Mouse (Mus musculus) limb, embryonic 10.5 days (tissue): Measurements from ENCODE around the gene Slc44a3. TPM values are rescaled to one million over a fixed set of nuclear protein-coding genes. Genes with fewer than 3 reads are reported as not detected.

ENCODE experiments used
- DNase-seq: peaks from one replicate; pipeline ENCODE4 v3.0.0-alpha.2; 2017; ENCODE audit warnings: low spot score
- H3K27ac ChIP-seq: fragments of 300-500 bp; sonication (generic); 2 replicates; pipeline ENCODE4 v1.5.1; 2016; ENCODE audit warnings: mild to moderate bottlenecking
- H3K27me3 ChIP-seq: fragments of 300-500 bp; sonication (generic); 2 replicates; pipeline ENCODE4 v1.6.1; 2016; ENCODE audit warnings: low read depth, mild to moderate bottlenecking; ENCODE audit not compliant: poor library complexity, severe bottlenecking
- H3K36me3 ChIP-seq: fragments of 300-500 bp; sonication (generic); 2 replicates; pipeline ENCODE4 v1.6.1; 2016; ENCODE audit warnings: mild to moderate bottlenecking, moderate library complexity
- H3K4me1 ChIP-seq: fragments of 300-500 bp; sonication (generic); 2 replicates; pipeline ENCODE4 v1.6.1; 2016
- H3K4me3 ChIP-seq: fragments of 300-500 bp; sonication (generic); 2 replicates; pipeline ENCODE4 v1.5.1; 2016; ENCODE audit warnings: mild to moderate bottlenecking, moderate library complexity
- H3K9me3 ChIP-seq: fragments of 300-500 bp; sonication (generic); replicated peaks from 2 replicates; pipeline ENCODE4 v1.6.1; 2016; ENCODE audit warnings: mild to moderate bottlenecking
- WGBS: fragments of 180-500 bp; shearing (Covaris S2); methylation state at CpG from one replicate; pipeline ENCODE4 v1.1.7; 2016; 5-methylcytosine and 5-hydroxymethylcytosine counted together
- polyA plus RNA-seq: library from polyadenylated mRNA; unstranded; fragments of >200 nt; fragmentation: Nextera tagmentation; extraction: Ambion mirVana; gene quantifications from 2 replicates; pipeline ENCODE4 v1.2.1, GENCODE M21; 2016

Gene Slc44a3
- polyA plus RNA-seq, 1 experiment from 2014 or later, result 0.53 TPM

- H3K9me3 ChIP-seq, result no peaks in the 10 kb centered on the region
- no peak overlapping the region for H3K27ac ChIP-seq
- peaks cover 77% of the 10 kb centered on the region for H3K36me3 ChIP-seq
- no peak for DNase-seq
- H3K27me3 ChIP-seq, result no peaks in the 10 kb centered on the region
- WGBS, result 91% methylated on average over 7 of the region's 7 CpGs
- no peak overlapping the region for H3K4me3 ChIP-seq
- peaks cover 77% of the 10 kb centered on the region for H3K4me1 ChIP-seq
These were observed 95.1 kb downstream of the Slc44a3 start for GRCm38 (mm10) chr3:121437070-121437469.

DNA sequence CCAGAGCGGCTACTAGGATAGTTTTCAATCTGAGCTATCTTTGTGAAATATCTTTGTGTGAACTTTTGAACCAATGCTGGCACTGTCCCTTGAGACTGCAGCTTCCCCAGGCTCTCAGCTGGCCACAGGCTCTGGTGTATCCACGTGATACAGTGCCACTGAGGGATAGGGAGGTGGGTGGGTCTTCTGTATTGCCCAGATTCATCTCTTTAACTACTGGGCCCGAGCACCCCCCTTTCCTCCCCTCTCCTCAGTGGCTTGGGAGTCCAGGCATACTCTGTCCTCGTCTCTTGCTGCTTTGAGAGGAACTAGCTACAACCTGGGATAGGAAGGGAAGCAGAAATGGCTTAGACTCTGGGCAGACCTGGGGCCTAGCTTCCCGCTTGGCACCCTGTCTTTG is 96.9 kb downstream of the Slc44a3 start:
- no peak for DNase-seq
- H3K36me3 ChIP-seq, result peaks cover 69% of the 10 kb centered on the region
- H3K4me3 ChIP-seq, result no peak overlapping the region
- 72% methylated on average over 5 of the region's 5 CpGs for WGBS
- H3K27me3 ChIP-seq, result no peaks in the 10 kb centered on the region
- peaks cover 79% of the 10 kb centered on the region for H3K4me1 ChIP-seq
- no peaks in the 10 kb centered on the region for H3K9me3 ChIP-seq
- H3K27ac ChIP-seq, result peak overlapping the region; percentile 92; the same call in 1 of the 2 replicates

DNA sequence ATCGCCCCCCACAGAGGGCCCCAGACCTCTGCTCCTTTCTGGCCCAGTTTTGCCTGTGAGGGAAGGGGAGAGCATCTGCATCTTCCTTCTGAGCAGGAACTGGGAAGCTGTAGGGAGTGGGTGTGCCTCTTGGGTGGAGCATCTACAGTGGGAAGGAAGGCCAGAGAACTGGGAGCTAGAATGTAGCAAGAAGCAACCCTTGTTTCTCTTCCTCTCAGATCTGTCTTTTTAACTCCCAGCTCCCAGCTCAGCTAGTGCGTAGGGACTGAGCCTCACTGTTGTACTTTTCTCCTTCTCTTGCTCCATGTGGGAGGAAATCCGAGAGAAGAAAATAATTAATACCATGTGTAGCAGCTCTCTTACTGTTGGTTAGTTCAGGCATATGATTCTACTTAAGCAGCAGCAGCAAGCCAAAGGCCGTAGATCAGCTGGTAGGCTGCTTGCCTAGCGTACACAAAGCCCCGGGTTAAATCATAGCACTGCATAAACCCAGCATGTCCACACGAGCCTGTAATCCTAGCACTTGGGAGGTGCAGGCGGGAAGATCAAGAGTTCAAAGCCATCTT is 98.2 kb downstream of the Slc44a3 start:
- Histone ChIP-seq H3K4me1 (peaks cover 78% of the 10 kb centered on the region), H3K36me3 (peaks cover 61% of the 10 kb centered on the region), H3K27me3 (no peaks in the 10 kb centered on the region), H3K9me3 (no peaks in the 10 kb centered on the region), H3K4me3 (peak overlapping the region; percentile 41), H3K27ac (peak overlapping the region; percentile 92)
- peak; percentile 74 for DNase-seq
- WGBS, result 13% methylated on average over 8 of the region's 8 CpGs

DNA sequence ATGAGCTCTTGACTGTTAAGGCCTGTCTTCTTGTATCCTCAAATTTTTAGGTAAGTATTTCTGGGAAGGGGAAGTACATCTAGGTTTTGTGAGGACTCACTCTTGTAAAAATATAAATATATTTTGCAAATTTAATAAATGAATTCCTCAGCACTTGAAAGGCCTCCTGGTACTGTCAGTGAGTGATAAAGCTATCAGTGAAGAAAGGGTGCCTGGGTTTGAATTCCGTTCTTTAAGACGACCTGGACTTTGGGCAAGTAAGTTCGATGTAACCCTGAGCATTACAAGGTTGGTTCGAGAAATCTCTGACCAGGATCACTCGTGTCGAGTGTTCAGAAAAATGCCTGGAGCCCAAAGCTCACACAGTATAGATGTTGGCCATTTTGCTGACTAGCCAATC is 98.8 kb downstream of the Slc44a3 start:
- peaks cover 54% of the 10 kb centered on the region for H3K36me3 ChIP-seq
- H3K4me3 ChIP-seq, result peak overlapping the region; percentile 41
- WGBS, result 77% methylated on average over 6 of the region's 6 CpGs
- peaks cover 82% of the 10 kb centered on the region for H3K4me1 ChIP-seq
- no peaks in the 10 kb centered on the region for H3K27me3 ChIP-seq
- no peaks in the 10 kb centered on the region for H3K9me3 ChIP-seq
- peak overlapping the region; percentile 92 for H3K27ac ChIP-seq
- DNase-seq, result no peak

DNA sequence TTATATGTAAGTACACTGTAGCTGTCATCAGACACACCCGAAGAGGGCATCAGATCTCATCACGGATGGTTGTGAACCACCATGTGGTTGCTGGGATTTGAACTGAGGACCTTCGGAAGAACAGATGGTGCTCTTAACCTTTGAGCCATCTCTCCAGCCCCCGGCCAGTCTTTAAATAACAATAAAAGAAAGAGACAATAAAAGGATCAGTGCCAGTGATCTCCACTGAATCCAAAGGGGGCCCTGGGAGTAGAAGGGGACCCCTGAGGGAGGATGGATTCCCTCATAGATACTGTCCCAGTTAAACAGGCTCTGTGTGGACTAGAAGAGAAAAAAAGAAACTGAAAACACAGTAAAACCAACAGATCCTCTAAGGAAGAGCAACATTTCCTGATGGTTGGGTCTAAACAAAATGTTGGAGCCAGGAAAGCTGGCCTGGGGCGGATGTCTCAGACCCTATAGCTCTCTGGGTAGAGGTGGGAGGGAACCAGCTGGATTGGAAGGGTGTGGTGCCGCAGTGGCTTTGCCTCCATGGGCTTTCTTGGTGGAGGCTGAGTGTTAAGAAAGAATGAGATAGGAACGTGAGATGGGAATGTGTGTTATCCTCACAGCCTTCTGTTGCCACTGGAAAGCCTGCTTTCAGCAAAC is 101.8 kb downstream of the Slc44a3 start:
- peaks cover 25% of the 10 kb centered on the region for H3K36me3 ChIP-seq
- no peak for DNase-seq

GRCm38 (mm10) chr3:121429469-121429868 is 102.7 kb downstream of the Slc44a3 start:
- Histone ChIP-seq H3K27ac (no peak overlapping the region), H3K27me3 (no peaks in the 10 kb centered on the region), H3K4me1 (peaks cover 65% of the 10 kb centered on the region), H3K9me3 (no peaks in the 10 kb centered on the region), H3K4me3 (peak overlapping the region; percentile 88; the same call in 1 of the 2 replicates), H3K36me3 (peaks cover 21% of the 10 kb centered on the region)
- DNase-seq, result no peak
- 83% methylated on average over 3 of the region's 3 CpGs for WGBS

More for the DNA sequence above, 101.8 kb downstream of the Slc44a3 start:
- peaks cover 70% of the 10 kb centered on the region for H3K4me1 ChIP-seq
- WGBS, result 55% methylated on average over 7 of the region's 7 CpGs
- H3K27me3 ChIP-seq, result no peaks in the 10 kb centered on the region
- no peaks in the 10 kb centered on the region for H3K9me3 ChIP-seq
- H3K4me3 ChIP-seq, result no peak overlapping the region
- no peak overlapping the region for H3K27ac ChIP-seq

DNA sequence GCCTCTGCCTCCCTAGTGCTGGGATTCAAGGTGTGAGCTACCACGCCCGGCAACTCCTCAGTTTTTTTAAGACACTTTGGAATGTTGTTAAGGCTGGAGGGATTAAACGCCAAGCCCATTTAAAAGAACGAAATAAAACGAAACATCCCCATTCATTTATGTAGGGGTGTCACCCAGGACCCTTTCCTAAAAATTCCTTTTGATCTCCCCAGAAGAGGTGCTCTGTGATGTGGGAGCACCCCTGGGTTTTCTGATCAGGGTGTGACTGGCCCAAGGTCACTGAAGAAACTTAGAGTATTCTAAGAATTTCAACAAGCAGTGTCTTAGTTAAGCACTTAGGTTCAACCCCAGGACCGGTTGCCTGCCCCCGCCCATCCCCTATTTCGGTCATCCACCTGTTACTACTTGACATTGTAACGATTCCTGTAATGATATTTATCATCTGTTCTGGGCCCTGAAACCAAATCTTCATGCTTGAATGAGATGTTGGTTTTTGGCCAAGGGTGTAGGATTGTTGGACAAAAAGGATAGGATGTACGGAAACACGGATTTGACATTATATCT is 103.4 kb downstream of the Slc44a3 start:
- 69% methylated on average over 11 of the region's 11 CpGs for WGBS
- Histone ChIP-seq H3K4me1 (peaks cover 58% of the 10 kb centered on the region), H3K4me3 (peak overlapping the region; percentile 88), H3K9me3 (no peaks in the 10 kb centered on the region), H3K27ac (peak overlapping the region; percentile 99), H3K27me3 (no peaks in the 10 kb centered on the region), H3K36me3 (peaks cover 21% of the 10 kb centered on the region)
- DNase-seq, result no peak

GRCm38 (mm10) chr3:121428230-121428629 is 104.0 kb downstream of the Slc44a3 start:
- DNase-seq, result peak; percentile 47
- WGBS, result 11% methylated on average over 8 of the region's 8 CpGs
- no peaks in the 10 kb centered on the region for H3K9me3 ChIP-seq
- no peaks in the 10 kb centered on the region for H3K27me3 ChIP-seq
- H3K4me3 ChIP-seq, result peak overlapping the region; percentile 88
- H3K36me3 ChIP-seq, result peaks cover 21% of the 10 kb centered on the region
- H3K27ac ChIP-seq, result peak overlapping the region; percentile 99
- peaks cover 53% of the 10 kb centered on the region for H3K4me1 ChIP-seq

- peaks cover 18% of the 10 kb centered on the region for H3K36me3 ChIP-seq
- WGBS, result 0% methylated on average over 13 of the region's 13 CpGs
- peak overlapping the region; percentile 99 for H3K27ac ChIP-seq
- H3K27me3 ChIP-seq, result no peaks in the 10 kb centered on the region
- no peaks in the 10 kb centered on the region for H3K9me3 ChIP-seq
- H3K4me1 ChIP-seq, result peaks cover 46% of the 10 kb centered on the region
- peak overlapping the region; percentile 88 for H3K4me3 ChIP-seq
- DNase-seq, result peak; percentile 87
These were observed 104.7 kb downstream of the Slc44a3 start for GRCm38 (mm10) chr3:121427520-121427908.

GRCm38 (mm10) chr3:121426621-121427519 is 105.3 kb downstream of the Slc44a3 start:
- Histone ChIP-seq H3K27ac (peak overlapping the region; percentile 99), H3K36me3 (peaks cover 12% of the 10 kb centered on the region), H3K9me3 (no peaks in the 10 kb centered on the region), H3K27me3 (no peaks in the 10 kb centered on the region), H3K4me1 (peaks cover 39% of the 10 kb centered on the region), H3K4me3 (peak overlapping the region; percentile 88)
- WGBS, result under 1% methylated on average over 93 of the region's 93 CpGs
- DNase-seq, result peak; percentile 88

DNA sequence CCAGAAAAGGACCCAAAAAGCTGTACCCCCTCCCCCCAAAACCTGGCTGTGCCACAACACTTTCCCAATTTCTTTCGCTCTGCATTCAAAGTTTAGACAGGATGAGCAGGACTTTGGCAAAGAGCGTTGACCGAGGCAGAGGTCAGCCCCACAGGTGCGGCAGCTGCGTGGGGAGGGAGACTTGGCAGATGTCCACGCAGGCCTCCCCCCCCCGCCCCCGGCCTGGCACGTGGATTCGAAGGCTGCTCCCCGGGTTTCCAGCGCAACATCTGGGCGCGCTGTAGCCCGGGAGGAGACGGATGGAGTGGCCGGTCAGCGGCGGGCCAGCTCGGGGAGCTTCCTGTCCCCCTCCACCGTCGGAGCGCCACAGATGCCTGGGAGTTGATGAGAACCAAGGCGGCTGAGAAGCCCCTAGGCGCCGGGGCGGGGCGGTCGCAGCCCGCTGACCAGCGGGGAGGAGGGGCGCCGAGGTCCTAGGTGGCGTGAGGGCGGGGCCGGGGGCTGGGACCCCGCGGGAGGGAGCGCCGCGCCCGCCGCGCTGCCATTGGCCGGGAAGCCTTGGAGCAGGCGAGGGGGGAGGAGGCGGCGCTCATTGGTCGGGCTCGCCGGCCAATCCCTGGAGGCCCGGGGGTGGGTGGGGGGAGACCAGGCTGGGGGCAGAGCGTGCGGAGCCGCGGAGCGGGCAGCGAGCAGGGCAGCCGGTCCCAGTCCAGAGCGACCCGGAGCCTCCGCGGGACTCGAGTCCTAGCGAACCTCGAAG is 106.2 kb downstream of the Slc44a3 start, which contains the start of gene Cnn3:
Cnn3 (plus strand) TSS at position 637 of the 760 bp plus-strand sequence.
- WGBS, result under 1% methylated on average over 66 of the region's 66 CpGs
- Histone ChIP-seq H3K4me1 (peaks cover 39% of the 10 kb centered on the region), H3K36me3 (peaks cover 11% of the 10 kb centered on the region), H3K4me3 (peak within 1 kb of the TSS; percentile 88), H3K27me3 (no peaks in the 10 kb centered on the region), H3K9me3 (no peaks in the 10 kb centered on the region), H3K27ac (peak within 1 kb of the TSS; percentile 99)
- DNase-seq, result peak; percentile 97

- Histone ChIP-seq H3K27ac (no peak overlapping the region), H3K9me3 (no peaks in the 10 kb centered on the region)
- WGBS, result 86% methylated on average over 8 of the region's 8 CpGs
These were observed 109.8 kb downstream of the Slc44a3 start for GRCm38 (mm10) chr3:121422405-121422804.

More at GRCm38 (mm10) chr3:121422405-121422804, 109.8 kb downstream of the Slc44a3 start:
- H3K36me3 ChIP-seq, result no peaks in the 10 kb centered on the region
- no peak overlapping the region for H3K4me3 ChIP-seq
- no peaks in the 10 kb centered on the region for H3K27me3 ChIP-seq
- DNase-seq, result no peak
- H3K4me1 ChIP-seq, result peaks cover 24% of the 10 kb centered on the region
